Mouse (Mus musculus): ENCODE data around the gene Fam120a. TPM values are rescaled to one million over a fixed set of nuclear protein-coding genes. Genes with fewer than 3 reads are reported as not detected.

Gene Fam120a
- total and polyA plus RNA-seq, 2 experiments from 2014 or later, result 9.5 to 58.3 TPM

- H3K4me1 ChIP-seq (ENCODE audit: insufficient read depth, low read length), result no peaks in the 10 kb centered on the region; the same call in 1 of the 2 replicates
- no peak for TF ChIP-seq CTCF (IDR thresholded peaks at IDR 0.05)
- peaks cover 41% of the 10 kb centered on the region for H3K36me3 ChIP-seq (ENCODE audit: insufficient read depth, low read length)
- no peak overlapping the region for H3K4me2 ChIP-seq (ENCODE audit: low read depth, low read length, poor library complexity, severe bottlenecking)
- DNase-seq (ENCODE audit: low spot score) (no peak), ATAC-seq (ENCODE audit: low FRiP score) (no peak)
- H3K4me3 ChIP-seq (ENCODE audit: low read depth, low read length), result no peak overlapping the region
- H3K9ac ChIP-seq (replicated peaks; ENCODE audit: low read length, poor library complexity, severe bottlenecking), result no peak overlapping the region
- H3K27me3 ChIP-seq (ENCODE audit: insufficient read depth, low read length), result no peaks in the 10 kb centered on the region
- no peak overlapping the region for H3K27ac ChIP-seq (ENCODE audit: low read depth, low read length)
- H3K9me3 ChIP-seq (ENCODE audit: low read length), result no peaks in the 10 kb centered on the region
- WGBS, result 84% methylated on average over 4 of the region's 4 CpGs
Observed at GRCm38 (mm10) chr13:48829780-48830179, 138.0 kb downstream of the Fam120a start.

Other genes with a start within 250 kb of the Fam120a start
- gene Phf2, start 96.9 kb downstream of the Fam120a start, total RNA-seq (2014; rRNA removed), result 26.0 and 26.4 TPM in 2 replicates
- 4.5 and 5.1 TPM in 2 replicates for gene Phf2, start 96.9 kb downstream of the Fam120a start, polyA plus RNA-seq (2015; fragmentation: Nextera tagmentation; extraction: Ambion mirVana)
- 62.9 and 63.4 TPM in 2 replicates for gene Wnk2, start 180.0 kb upstream of the Fam120a start, total RNA-seq (2014; rRNA removed)
- 15.2 and 17.7 TPM in 2 replicates for gene Wnk2, start 180.0 kb upstream of the Fam120a start, polyA plus RNA-seq (2015; fragmentation: Nextera tagmentation; extraction: Ambion mirVana)
- gene Ninj1, start 219.5 kb upstream of the Fam120a start, total RNA-seq (2014; rRNA removed), result 19.4 and 29.7 TPM in 2 replicates
- gene Ninj1, start 219.5 kb upstream of the Fam120a start, polyA plus RNA-seq (2015; fragmentation: Nextera tagmentation; extraction: Ambion mirVana), result 34.8 and 36.5 TPM in 2 replicates
- gene Card19, start 248.0 kb upstream of the Fam120a start, total RNA-seq (2014; rRNA removed), result 25.8 and 32.7 TPM in 2 replicates
- gene Card19, start 248.0 kb upstream of the Fam120a start, polyA plus RNA-seq (2015; fragmentation: Nextera tagmentation; extraction: Ambion mirVana), result 39.8 and 44.5 TPM in 2 replicates

Measured in midbrain, postnatal 0 days (tissue).